In genomic region chr14:34960227-34960626, GRCm38 (mm10) we compare ENCODE assay signal across 10 mouse cellular contexts.
A peak's percentile ranks its signal among the peaks of the same experiment; 100 is the strongest.
DNase-seq lines count a peak whose midpoint lies in the region; ATAC-seq lines count a peak whose summit lies in the region.
"Had no signal": no experiment of that assay in that cellular context is flagged by ENCODE, and none has a peak within 500 bp of the region (broad histone marks: within the 10 kb centered on the region; RNA-seq: fewer than 3 reads in every experiment).

No protein-coding gene starts in this region.

- 63% methylated on average over 5 of the region's 6 CpGs for WGBS in embryonic facial prominence, embryonic 14.5 days
- WGBS in embryonic facial prominence, embryonic 10.5 days, result 75% methylated on average over 6 of the region's 6 CpGs

- H3K9me3 ChIP-seq in embryonic facial prominence, embryonic 14.5 days (ENCODE audit: control insufficient read depth, low read length), result no peaks in the 10 kb centered on the region
- H3K9me3 ChIP-seq in embryonic facial prominence, embryonic 10.5 days, result no peaks in the 10 kb centered on the region
- H3K9me3 ChIP-seq: G1E had no signal

- H3K27ac ChIP-seq in embryonic facial prominence, embryonic 14.5 days (replicated peaks; ENCODE audit: low read depth, low read length), result no peak overlapping the region
- H3K27ac ChIP-seq in embryonic facial prominence, embryonic 10.5 days (replicated peaks), result no peak overlapping the region

- H3K27me3 ChIP-seq in embryonic facial prominence, embryonic 14.5 days (replicated peaks; ENCODE audit: control insufficient read depth, insufficient read depth, low read length), result no peaks in the 10 kb centered on the region
- no peaks in the 10 kb centered on the region for H3K27me3 ChIP-seq in embryonic facial prominence, embryonic 10.5 days (replicated peaks; ENCODE audit: low read depth, poor library complexity, severe bottlenecking)

- H3K9ac ChIP-seq in embryonic facial prominence, embryonic 14.5 days (ENCODE audit: low read depth, low read length), result no peak overlapping the region

- H3K4me3 ChIP-seq in embryonic facial prominence, embryonic 14.5 days (ENCODE audit: low read depth, low read length), result no peak overlapping the region
- no peak overlapping the region for H3K4me3 ChIP-seq in embryonic facial prominence, embryonic 10.5 days

- no peak overlapping the region for H3K4me2 ChIP-seq in embryonic facial prominence, embryonic 14.5 days (ENCODE audit: low read depth, low read length)

- H3K36me3 ChIP-seq in embryonic facial prominence, embryonic 14.5 days (ENCODE audit: control insufficient read depth, insufficient read depth, low read length), result no peaks in the 10 kb centered on the region
- no peaks in the 10 kb centered on the region for H3K36me3 ChIP-seq in embryonic facial prominence, embryonic 10.5 days (replicated peaks)
- H3K36me3 ChIP-seq: G1E had no signal

- H3K4me1 ChIP-seq in embryonic facial prominence, embryonic 14.5 days (ENCODE audit: control insufficient read depth, insufficient read depth, low read length), result no peaks in the 10 kb centered on the region
- no peaks in the 10 kb centered on the region for H3K4me1 ChIP-seq in embryonic facial prominence, embryonic 10.5 days

- intact Hi-C loops in gastrocnemius, postnatal 36 days (cut with DNase I), result no loop called here

- ATAC-seq in embryonic facial prominence, embryonic 14.5 days (ENCODE audit: low read depth), result peak; percentile 79; the same call in 1 of the 2 replicates

- DNase-seq in embryonic facial prominence, embryonic 14.5 days (ENCODE audit: low spot score), result peak; percentile 63
- no peak for DNase-seq in embryonic facial prominence, embryonic 10.5 days (ENCODE audit: low spot score)
- peak; percentile 28 to 43 for DNase-seq in layer of hippocampus, adult 18-20 months (ENCODE audit: low spot score in 2 of 2)
- no peak for DNase-seq in layer of hippocampus, postnatal 14 days (ENCODE audit: low spot score in 2 of 2)
- peak; percentile 40 to 51 for DNase-seq in layer of hippocampus, postnatal 36 days
- peak; percentile 70 for DNase-seq in right cerebral cortex, postnatal 14 days
- no peak for DNase-seq in urinary bladder, postnatal 25 days (ENCODE audit: low spot score)
- no peak for DNase-seq in gastrocnemius, postnatal 36 days
- DNase-seq: cerebellum, adult 11 months had no signal

Comparison
In these comparisons a context has a peak if more than half of its experiments do, and no peak if none do; other contexts are left out.
1. DNase-seq: peak in embryonic facial prominence, embryonic 14.5 days (single experiment), layer of hippocampus, adult 18-20 months (2 of 2), layer of hippocampus, postnatal 36 days (2 of 2) and right cerebral cortex, postnatal 14 days (single experiment); none in embryonic facial prominence, embryonic 10.5 days (single experiment), layer of hippocampus, postnatal 14 days (0 of 2), urinary bladder, postnatal 25 days (single experiment) and gastrocnemius, postnatal 36 days (0 of 2).